Mouse (Mus musculus) adrenal gland (tissue): ENCODE results near the gene 4933403O08Rik.

Source experiments
- intact Hi-C: fragments of 180-260 bp; cut with DNase I; formaldehyde crosslinking; loops from one replicate; pipeline ENCODE4 v1.15.1; 2025
- long read RNA-seq, 2 experiments: library from polyadenylated mRNA; unstranded; transcript quantifications; one replicate each; pipeline ENCODE4 v2.0.0; 2020; ENCODE audit warnings: borderline replicate concordance in 1 of 2; ENCODE audit not compliant: insufficient replicate concordance in 1 of 2

4933403O08Rik gene
- long read RNA-seq, experiment 1: 0 reads
- long read RNA-seq, experiment 2: 0 reads

DNA sequence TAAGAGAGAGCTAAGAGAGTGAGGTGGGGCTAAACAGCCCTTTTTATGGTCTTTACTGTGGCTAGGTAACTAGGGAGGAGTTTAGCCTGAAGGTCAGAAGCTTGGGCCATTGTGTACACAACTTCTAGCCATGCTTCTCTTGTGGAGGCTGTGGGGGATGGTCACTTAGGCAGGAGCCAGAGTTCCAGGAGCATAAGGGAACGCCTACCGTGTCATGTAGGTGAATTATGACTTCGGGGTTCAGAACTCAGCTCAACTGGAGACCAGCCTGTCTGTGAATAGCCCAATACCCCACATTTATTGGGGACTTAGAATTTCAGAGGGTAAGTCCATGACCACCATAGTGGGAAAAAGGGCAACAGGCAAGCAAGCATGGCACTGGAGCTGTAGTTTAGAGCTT lies at the start of gene 4933403O08Rik:
TSS of gene 4933403O08Rik (plus strand) at position 301 of the 400 bp plus-strand sequence.
- intact Hi-C loops: no loop called here

DNA sequence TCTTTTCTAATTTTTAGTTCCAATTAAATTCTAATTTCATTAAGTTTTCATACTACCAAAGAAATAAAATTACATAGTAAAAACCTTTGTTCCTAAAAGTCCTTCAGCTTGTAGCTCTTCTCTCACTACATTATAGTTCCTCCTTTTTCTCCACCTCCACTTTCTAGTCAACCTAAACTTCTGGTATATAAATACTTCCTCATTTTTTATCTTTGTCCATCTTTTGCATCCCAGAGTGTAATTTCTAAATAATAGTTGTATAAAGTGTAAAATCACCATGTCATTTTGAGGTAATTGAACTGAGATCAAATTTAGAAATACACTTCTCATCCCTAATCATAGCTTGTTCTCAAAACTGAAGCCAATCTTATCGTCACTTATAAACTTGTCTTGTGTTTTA lies 4.1 kb downstream of the 4933403O08Rik start:
- intact Hi-C loops: no loop called here

DNA sequence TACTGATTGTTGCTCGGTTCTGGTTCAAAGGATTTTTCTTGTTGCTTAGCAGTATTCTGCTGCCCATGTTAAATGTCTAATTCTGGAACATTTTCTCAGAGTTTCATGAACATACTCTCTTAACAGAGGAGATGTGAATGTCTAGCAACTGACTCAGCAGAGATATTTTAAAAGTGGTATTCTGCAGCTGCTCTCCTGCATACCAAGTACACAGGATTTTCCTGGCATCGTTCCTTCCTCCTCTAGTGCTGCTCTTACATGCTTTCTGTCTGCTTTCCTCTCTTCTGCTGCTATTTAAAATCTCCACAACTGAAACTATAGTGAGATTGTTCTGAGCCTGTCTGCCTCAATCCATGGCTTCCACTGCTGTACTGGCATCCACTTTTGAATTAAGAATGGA lies 16.7 kb downstream of the 4933403O08Rik start:
- intact Hi-C loops: no loop called here

DNA sequence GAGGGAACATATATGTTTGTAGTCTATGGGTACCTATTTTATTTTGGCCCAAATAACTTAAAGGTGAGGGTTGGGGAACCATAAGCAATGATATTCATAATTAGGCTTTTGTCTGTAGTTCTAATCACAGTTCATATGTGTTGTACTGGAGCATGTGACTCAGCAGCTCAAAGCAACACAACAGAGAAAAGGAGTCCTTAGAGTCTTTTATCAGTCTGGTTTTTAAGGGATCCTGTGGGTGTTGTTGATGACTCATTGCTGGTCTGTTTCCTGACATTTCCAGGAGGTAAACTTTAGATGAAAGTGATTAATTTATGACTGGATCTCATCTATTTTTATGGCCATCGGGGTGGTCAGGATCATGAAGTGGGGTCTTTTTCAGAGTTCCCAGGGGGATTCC lies 34.7 kb downstream of the 4933403O08Rik start:
- intact Hi-C loops: no loop called here
